Mouse (Mus musculus): ENCODE data around the gene Lef1.

Gene Lef1

GRCm38 (mm10) chr3:131141546-131141945, 31.3 kb downstream of the Lef1 start:
- no peak for DNase-seq

GRCm38 (mm10) chr3:131144250-131144649, 34.0 kb downstream of the Lef1 start:
- DNase-seq = no peak

- no peak for DNase-seq
Observed at GRCm38 (mm10) chr3:131152921-131153320, 42.6 kb downstream of the Lef1 start.

- no peak for DNase-seq
Observed at GRCm38 (mm10) chr3:131153896-131154295, 43.6 kb downstream of the Lef1 start.

GRCm38 (mm10) chr3:131154576-131154975, 44.3 kb downstream of the Lef1 start:
- no peak for DNase-seq

- no peak for DNase-seq
Observed at GRCm38 (mm10) chr3:131155066-131155465, 44.8 kb downstream of the Lef1 start.

GRCm38 (mm10) chr3:131155657-131156056, 45.4 kb downstream of the Lef1 start:
- DNase-seq = no peak

- DNase-seq = no peak
Observed at GRCm38 (mm10) chr3:131156377-131156776, 46.1 kb downstream of the Lef1 start.

- no peak for DNase-seq
Observed at GRCm38 (mm10) chr3:131157471-131157870, 47.2 kb downstream of the Lef1 start.

- DNase-seq = no peak
Observed at GRCm38 (mm10) chr3:131159204-131159760, 49.0 kb downstream of the Lef1 start.

GRCm38 (mm10) chr3:131159881-131160615, 49.8 kb downstream of the Lef1 start:
- no peak for DNase-seq

GRCm38 (mm10) chr3:131160921-131161320, 50.6 kb downstream of the Lef1 start:
- no peak for DNase-seq

GRCm38 (mm10) chr3:131167731-131168130, 57.5 kb downstream of the Lef1 start:
- DNase-seq = no peak

- DNase-seq = no peak
Observed at GRCm38 (mm10) chr3:131169161-131169560, 58.9 kb downstream of the Lef1 start.

- DNase-seq = no peak
Observed at GRCm38 (mm10) chr3:131170099-131170643, 59.9 kb downstream of the Lef1 start.

GRCm38 (mm10) chr3:131171292-131171960, 61.2 kb downstream of the Lef1 start:
- DNase-seq = no peak

- DNase-seq = no peak
Observed at GRCm38 (mm10) chr3:131172293-131172692, 62.0 kb downstream of the Lef1 start.

GRCm38 (mm10) chr3:131181006-131181405, 70.7 kb downstream of the Lef1 start:
- peak; percentile 37 to 53 for DNase-seq

- DNase-seq = no peak
Observed at GRCm38 (mm10) chr3:131182158-131182557, 71.9 kb downstream of the Lef1 start.

GRCm38 (mm10) chr3:131186193-131186592, 75.9 kb downstream of the Lef1 start:
- DNase-seq = no peak

- DNase-seq = no peak
Observed at GRCm38 (mm10) chr3:131190239-131190638, 80.0 kb downstream of the Lef1 start.

- no peak for DNase-seq
Observed at GRCm38 (mm10) chr3:131190671-131191367, 80.5 kb downstream of the Lef1 start.

GRCm38 (mm10) chr3:131191454-131191853, 81.2 kb downstream of the Lef1 start:
- no peak for DNase-seq
